Mouse (Mus musculus) bone marrow macrophage, adult 2 months (primary cell): ENCODE measurements around the gene Eif4h.

Experiments used
- CTCF ChIP-seq: IDR thresholded peaks from 2 replicates; pipeline ENCODE4 v1.5.1; 2012; ENCODE audit warnings: low read depth, mild to moderate bottlenecking, low read length, moderate library complexity
- POLR2A ChIP-seq: IDR thresholded peaks from 2 replicates; pipeline ENCODE4 v1.6.1; 2012; ENCODE audit warnings: mild to moderate bottlenecking, low read depth, low read length, borderline replicate concordance

GRCm38 (mm10) chr5:134675956-134676759 is 36.9 kb upstream of the Eif4h start:
- TF ChIP-seq CTCF (no peak), POLR2A (no peak)
